Mouse (Mus musculus) cerebellum, postnatal 14 days (tissue): ENCODE measurements at regions not wholly inside any gene's neighbourhood (a gene's known extent, or its start where the extent isn't known, plus 50 kb on each side); places are given as distances from the start of the nearest gene placed in this dataset.
"Not testable (repeated sequence)": the region's sequence is repeated elsewhere in the genome, so short reads cannot be mapped to it uniquely, and the experiment has no call there.

ENCODE experiments used
- DNase-seq, 2 experiments: peaks; one replicate each; pipeline ENCODE4 v3.0.0; 2021; ENCODE audit warnings: mixed read lengths in 2 of 2

GRCm38 (mm10) chr16:12516834-12517685, 533.1 kb downstream of the Shisa9 start:
- DNase-seq = no peak

- DNase-seq = no peak
Measured at GRCm38 (mm10) chr16:12518264-12518663, 534.4 kb downstream of the Shisa9 start.

DNA sequence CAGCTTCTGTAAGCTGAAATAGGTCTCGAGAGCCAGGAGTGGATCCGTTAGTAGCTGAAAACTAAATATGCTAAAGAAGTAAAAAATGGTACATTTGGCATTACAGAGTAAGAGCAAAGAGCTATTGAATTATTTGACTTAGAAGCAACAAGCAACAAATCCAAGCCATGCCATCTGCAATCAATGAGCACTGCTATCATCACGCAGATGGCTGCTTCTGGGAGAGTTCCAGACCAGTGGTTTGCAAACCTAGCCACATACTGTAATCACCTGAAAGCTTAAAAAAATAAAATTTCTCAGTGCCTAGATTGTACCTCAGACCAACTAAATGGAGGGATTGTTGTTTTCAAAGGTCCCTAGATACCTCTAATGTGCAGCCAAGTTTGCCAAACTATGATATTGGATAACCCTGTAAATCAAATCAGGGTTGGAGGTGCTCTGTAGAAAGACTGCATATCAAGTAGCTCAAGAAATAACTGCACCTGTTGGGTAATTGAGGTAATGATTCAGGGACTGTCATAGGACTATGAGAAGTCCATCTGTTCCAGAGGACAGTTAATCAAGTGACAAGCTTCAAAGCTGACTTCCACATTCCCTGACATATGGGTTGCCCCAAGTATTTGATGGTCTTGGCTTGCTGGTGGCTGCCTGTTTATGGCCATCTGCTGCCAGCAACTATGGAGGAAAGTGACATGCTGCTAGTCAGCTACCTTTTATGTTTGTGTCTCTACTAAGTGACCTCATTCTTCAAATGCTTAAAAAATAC, 538.0 kb downstream of the Shisa9 start:
- DNase-seq = peak; percentile 40 to 55

- no peak for DNase-seq
Measured at GRCm38 (mm10) chr16:12548462-12548861, 561.0 kb upstream of the Ercc4 start.

- peak in 1 of 2 experiments; percentile 6 for DNase-seq
Measured at GRCm38 (mm10) chr16:12588889-12589288, 520.6 kb upstream of the Ercc4 start.

- DNase-seq = no peak
Measured at GRCm38 (mm10) chr16:12608259-12608658, 501.2 kb upstream of the Ercc4 start.

GRCm38 (mm10) chr16:12611106-12611505, 498.4 kb upstream of the Ercc4 start:
- no peak for DNase-seq

DNA sequence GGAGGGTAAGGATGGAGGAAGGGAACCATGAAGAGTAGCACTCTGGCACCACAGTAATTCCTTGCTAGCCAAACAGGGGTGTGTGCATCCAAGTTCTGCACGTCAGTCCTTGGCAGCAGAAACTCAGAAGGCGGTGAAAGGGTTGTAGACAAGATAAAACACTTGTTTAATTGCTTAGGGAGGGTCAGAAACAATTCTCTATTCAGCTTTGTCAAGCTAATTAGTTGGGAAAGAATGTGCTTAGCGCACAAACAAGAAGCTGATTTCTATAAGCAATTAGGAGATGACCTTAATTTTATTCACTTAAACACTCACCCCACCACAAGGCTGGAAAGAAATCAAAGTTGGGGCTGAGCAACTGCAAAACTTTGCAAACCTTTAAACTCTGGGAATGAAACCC, 491.7 kb upstream of the Ercc4 start:
- peak; percentile 12 to 33 for DNase-seq

DNA sequence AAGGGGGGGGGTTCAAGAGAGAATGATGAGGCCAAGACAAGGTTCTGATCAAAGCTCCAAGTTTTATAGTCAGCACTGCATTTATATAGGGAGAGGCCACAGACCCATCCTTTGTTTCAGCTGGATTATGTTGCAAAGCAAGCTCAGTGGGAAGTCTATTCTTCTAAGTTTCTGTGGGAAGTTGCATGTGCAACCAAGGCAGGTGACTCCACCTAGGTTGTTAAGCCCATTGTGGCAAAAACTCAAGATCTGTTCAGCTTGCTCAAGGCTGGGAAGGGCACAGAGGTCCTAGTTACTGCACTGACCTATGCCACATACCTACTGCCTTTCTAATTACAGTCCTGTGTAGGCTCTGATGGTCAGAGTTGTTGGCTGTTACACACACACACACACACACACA, 477.0 kb upstream of the Ercc4 start:
- no peak for DNase-seq

DNA sequence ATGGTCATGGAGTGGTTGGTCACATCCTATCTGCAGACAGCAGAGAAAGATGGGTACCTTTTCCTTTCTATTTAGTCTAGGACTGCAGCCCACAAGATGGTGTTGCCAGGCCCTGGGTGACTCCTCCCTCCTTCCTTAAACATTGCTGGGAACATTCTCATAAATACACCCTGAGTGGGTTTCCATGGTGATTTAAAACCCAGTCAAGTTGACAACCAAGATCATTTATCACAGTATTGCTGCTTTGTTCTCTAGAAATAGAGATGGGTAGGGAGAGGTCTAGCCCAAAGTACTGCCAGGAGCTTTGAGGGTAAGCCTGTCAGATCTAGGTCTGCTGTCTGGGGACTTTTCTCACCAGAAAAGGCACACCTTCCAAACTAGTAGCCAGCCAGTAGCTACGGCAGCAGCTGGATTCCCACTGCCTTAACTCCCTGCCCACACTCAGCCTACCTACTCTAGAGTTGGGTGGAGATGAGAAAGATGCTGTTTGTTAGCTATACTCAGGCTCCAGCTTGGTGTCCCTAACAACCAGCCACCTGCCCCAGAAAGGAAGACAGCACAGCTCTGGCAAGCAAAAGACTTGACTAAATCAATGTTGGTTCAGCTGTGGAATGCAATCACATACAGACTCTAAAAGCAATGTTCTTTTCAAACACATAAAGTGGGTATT, 470.4 kb upstream of the Ercc4 start:
- no peak for DNase-seq

- no peak for DNase-seq
Measured at GRCm38 (mm10) chr16:12643053-12643452, 466.4 kb upstream of the Ercc4 start.

DNA sequence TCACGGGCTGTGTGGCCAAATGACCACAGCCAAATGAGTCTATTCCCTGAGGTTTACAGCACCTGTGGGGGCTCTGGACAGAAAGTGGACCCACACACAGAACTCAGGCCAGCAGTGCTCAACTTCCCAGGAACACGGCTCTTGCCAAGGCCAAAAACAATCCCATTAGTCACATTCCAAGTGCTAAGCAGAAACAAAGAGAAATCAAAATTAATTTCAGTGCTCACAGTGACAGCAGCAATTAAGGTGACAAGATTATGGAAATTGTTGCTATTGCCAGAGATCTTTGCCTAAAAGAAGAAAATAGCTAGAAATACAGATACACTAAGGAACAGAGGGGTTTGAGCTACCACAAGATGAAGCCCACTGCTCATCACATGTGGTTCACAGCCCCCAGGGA, 464.9 kb upstream of the Ercc4 start:
- DNase-seq = no peak

DNA sequence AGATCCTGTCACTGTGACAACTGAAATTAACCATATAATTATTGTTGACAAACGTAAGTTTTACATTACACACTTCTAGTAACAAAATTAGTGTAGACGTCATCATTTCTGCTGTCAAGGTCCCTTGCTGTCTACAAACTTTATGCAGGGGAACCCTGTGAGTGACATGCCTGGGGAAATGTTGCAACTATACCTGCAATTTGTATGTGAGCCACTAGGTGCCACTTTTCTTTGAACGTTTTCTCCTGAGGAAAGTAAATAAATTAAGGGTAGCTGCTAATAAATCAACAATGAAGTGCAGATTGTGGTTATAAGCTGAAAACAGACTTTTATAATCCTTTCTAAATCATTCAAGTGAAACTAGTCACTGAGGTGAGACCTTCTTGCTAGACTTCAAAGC, 457.3 kb upstream of the Ercc4 start:
- DNase-seq = no peak

GRCm38 (mm10) chr16:12673656-12674055, 435.8 kb upstream of the Ercc4 start:
- not testable (repeated sequence) for DNase-seq

- no peak for DNase-seq
Measured at GRCm38 (mm10) chr16:12681474-12681873, 428.0 kb upstream of the Ercc4 start.

GRCm38 (mm10) chr16:12685816-12686215, 423.7 kb upstream of the Ercc4 start:
- no peak for DNase-seq

DNA sequence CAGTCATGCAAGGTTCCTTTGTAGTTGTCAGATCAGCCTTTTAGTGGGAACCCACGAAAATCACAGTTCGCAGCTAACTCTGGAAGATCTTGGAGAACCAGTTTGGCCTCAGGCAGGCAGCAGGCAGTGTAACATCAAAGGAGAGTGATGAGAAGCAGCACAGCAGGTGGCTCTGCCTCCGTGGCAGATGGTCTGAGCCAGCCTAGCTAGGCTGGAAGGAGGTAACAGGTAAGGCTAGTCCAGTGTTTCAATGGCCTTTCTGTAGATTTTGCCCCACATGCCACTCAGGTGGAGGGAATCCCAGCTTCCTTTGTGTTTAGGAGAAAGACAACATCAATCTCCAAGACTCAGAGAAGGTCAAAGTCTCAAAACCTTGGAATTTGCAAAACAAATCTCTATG, 417.7 kb upstream of the Ercc4 start:
- DNase-seq = peak; percentile 29 to 33

DNA sequence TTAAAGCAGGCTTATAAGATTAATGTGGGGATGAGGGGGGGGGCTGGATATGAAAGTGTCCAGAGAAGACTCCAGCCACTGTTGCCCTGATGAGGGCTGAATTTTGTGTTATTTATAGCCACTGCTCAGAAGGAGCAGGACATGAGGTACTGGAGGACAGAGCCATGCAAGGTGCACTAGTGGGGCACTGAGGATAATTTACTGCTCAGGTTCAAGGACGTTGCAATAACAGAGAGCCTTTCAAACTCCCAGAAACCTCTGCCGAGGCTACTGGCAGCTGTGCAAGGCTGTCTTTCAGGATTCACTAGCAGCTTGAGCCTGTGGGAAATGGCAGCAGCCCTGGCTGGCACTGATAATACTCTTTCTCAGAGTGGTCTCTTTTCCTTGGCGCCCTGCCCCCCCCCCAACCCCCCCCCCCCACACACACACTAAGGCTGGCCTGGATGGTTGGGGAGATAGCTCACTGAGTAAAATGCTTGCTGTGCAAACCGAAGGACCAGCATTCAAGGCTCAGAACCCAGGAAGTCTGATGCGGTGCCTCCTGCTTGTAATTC, 416.7 kb upstream of the Ercc4 start:
- DNase-seq = no peak

DNA sequence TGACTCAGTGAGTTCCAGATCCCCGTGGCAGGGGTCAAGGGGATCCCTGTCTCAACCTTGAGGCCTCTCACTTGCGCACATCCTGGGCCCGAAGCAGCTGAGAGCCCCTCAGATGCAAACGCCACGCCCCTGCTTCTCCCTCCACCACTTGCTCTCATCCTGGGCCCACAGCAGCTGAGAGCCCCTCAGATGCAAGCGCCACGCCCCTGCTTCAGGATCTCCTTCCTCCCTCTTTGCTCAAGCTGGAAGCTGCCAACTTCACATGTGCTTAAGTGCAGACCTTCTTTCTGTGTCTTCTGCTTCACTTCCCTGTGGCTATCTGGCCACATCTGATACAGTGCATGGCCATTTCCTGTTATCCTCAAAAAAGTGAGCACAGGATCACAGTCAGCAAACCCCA, 416.1 kb upstream of the Ercc4 start:
- DNase-seq = no peak

GRCm38 (mm10) chr16:12694646-12695045, 414.8 kb upstream of the Ercc4 start:
- DNase-seq = no peak

DNA sequence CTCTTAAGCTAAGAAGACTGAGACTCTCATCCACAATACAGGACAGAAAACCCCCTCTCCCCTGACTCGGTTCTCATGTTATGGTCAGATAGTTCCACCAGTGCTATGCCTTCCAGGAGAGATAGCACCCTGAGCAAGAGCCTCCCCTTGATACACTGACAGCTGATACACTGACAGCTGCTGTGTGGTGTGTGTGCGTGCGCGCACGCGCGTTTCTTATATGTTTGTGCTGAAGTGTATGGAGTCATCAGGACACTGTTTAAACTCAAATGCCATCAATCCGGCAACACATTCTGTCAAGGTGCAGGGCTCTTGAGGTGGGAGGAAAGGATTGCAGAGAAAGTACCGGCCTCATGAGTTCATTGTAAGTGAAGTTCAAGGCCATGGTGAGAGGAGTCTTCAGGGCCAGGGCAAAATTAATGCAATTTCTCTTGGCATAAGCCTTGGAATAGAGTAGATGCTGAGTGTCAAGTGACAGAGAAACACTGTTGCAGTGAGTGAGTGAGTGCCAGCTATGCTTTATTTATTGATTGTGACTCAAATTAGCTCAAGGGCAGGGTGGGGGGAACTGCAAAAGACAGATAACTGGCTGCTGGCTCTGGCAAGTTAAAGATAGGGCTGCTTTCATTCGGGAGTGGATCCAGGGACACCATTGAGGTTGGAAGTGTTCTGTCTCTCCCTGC, 412.4 kb upstream of the Ercc4 start:
- DNase-seq = no peak

DNA sequence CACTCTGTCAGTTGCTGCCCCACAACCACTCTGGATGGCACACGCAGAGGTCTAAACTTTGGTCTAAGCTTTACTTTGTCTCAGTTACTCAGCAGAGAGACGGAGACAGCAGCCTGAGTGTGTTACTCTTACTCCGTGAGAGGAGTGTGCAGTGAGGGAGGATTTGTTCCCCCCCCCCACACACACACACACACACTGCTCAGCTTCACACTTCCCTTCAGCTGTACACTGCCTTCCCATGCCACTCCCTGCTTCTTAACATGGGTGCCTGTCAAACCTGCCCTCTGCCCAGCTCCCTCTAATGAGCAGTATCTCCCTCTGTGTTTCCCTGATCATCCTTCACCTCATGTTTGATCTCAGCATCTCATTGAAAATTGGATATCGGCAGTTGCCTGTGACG, 409.9 kb upstream of the Ercc4 start:
- DNase-seq = no peak

GRCm38 (mm10) chr16:12700088-12700487, 409.4 kb upstream of the Ercc4 start:
- DNase-seq = no peak
